Mouse (Mus musculus) midbrain, embryonic 14.5 days (tissue): ENCODE results near the gene Notch1. TPM values are rescaled to one million over a fixed set of nuclear protein-coding genes. Genes with fewer than 3 reads are reported as not detected.
A peak's percentile ranks its signal among the peaks of the same experiment; 100 is the strongest.

Source experiments
- ATAC-seq: fragments of 200-750 bp; cut with Nextera tagmentation; 2 replicates; pipeline ENCODE4 v1.8.0; 2017; ENCODE audit warnings: moderate number of reproducible peaks, moderate library complexity; ENCODE audit not compliant: low FRiP score, low TSS enrichment
- DNase-seq: peaks from one replicate; pipeline ENCODE4 v3.0.0-alpha.2; 2015
- H3K27ac ChIP-seq: fragments of 300-500 bp; sonication (generic); replicated peaks from 2 replicates; pipeline ENCODE4 v1.5.1; 2014; ENCODE audit warnings: mild to moderate bottlenecking, low read depth, low read length, moderate library complexity
- H3K27me3 ChIP-seq: fragments of 300-500 bp; sonication (generic); 2 replicates; pipeline ENCODE4 v1.6.1; 2014; ENCODE audit warnings: low read length, control low read depth, mixed read lengths; ENCODE audit not compliant: control insufficient read depth, insufficient read depth
- H3K36me3 ChIP-seq: fragments of 300-500 bp; sonication (generic); 2 replicates; pipeline ENCODE4 v1.6.1; 2014; ENCODE audit warnings: low read length, control low read depth; ENCODE audit not compliant: control insufficient read depth, insufficient read depth
- H3K4me1 ChIP-seq: fragments of 300-500 bp; sonication (generic); 2 replicates; pipeline ENCODE4 v1.6.1; 2014; ENCODE audit warnings: mild to moderate bottlenecking, antibody characterized with exemption, low read length, control low read depth; ENCODE audit not compliant: control insufficient read depth, insufficient read depth
- H3K4me2 ChIP-seq: fragments of 300-500 bp; sonication (generic); 2 replicates; pipeline ENCODE4 v1.6.1; 2014; ENCODE audit warnings: mild to moderate bottlenecking, low read length, moderate library complexity
- H3K4me3 ChIP-seq: fragments of 300-500 bp; sonication (generic); replicated peaks from 2 replicates; pipeline ENCODE4 v1.5.1; 2014; ENCODE audit warnings: low read depth, low read length
- H3K9ac ChIP-seq: fragments of 300-500 bp; sonication (generic); replicated peaks from 2 replicates; pipeline ENCODE4 v1.6.1; 2014; ENCODE audit warnings: mild to moderate bottlenecking, low read length, moderate library complexity
- H3K9me3 ChIP-seq: fragments of 300-500 bp; sonication (generic); 2 replicates; pipeline ENCODE4 v1.6.1; 2016; ENCODE audit warnings: low read length, control low read depth, mixed read lengths; ENCODE audit not compliant: control insufficient read depth
- WGBS: fragments of 180-500 bp; shearing (Covaris S2); extraction: QIAGEN DNeasy Blood & Tissue Kit; methylation state at CpG from one replicate; pipeline ENCODE4 v1.1.7; 2014; 5-methylcytosine and 5-hydroxymethylcytosine counted together
- polyA plus RNA-seq: library from polyadenylated mRNA; unstranded; fragments of >200 nt; fragmentation: Nextera tagmentation; extraction: Ambion mirVana; gene quantifications from 2 replicates; pipeline ENCODE4 v1.2.1, GENCODE M21; 2014

Gene Notch1
- polyA plus RNA-seq, 1 experiment from 2014 or later = 33.9 TPM

DNA sequence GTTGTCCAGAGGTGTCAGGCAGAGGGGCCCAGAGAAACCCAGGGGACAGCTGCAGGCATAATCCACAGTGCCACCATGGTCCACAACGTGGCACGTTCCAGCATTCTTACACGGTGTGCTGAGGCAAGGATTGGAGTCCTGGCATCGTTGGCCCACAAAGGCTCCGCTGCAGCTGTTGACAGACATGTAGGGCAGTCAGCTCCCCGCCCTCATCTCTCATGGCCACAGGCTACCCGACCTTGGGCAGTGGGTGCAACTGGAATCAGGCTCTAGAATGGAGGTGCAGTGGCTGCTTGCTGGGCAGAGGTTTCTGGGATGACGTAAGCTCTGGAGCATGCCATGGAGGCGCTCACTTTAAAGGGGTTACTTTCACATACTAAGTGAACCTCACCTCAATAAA lies 31.2 kb downstream of the Notch1 start:
- peaks cover 27% of the 10 kb centered on the region for H3K36me3 ChIP-seq
- H3K27me3 ChIP-seq = no peaks in the 10 kb centered on the region
- H3K4me3 ChIP-seq = no peak overlapping the region
- H3K9ac ChIP-seq = no peak overlapping the region; the same call in 1 of the 2 replicates
- no peak for DNase-seq
- H3K4me2 ChIP-seq = peak overlapping the region; percentile 37
- peak overlapping the region; percentile 81 for H3K27ac ChIP-seq
- WGBS = 21% methylated on average over 9 of the region's 9 CpGs
- ATAC-seq = 0 out of 2 replicates have a peak, but pooled peaks have one; percentile 6
- H3K4me1 ChIP-seq = peaks cover 73% of the 10 kb centered on the region
- H3K9me3 ChIP-seq = no peaks in the 10 kb centered on the region

DNA sequence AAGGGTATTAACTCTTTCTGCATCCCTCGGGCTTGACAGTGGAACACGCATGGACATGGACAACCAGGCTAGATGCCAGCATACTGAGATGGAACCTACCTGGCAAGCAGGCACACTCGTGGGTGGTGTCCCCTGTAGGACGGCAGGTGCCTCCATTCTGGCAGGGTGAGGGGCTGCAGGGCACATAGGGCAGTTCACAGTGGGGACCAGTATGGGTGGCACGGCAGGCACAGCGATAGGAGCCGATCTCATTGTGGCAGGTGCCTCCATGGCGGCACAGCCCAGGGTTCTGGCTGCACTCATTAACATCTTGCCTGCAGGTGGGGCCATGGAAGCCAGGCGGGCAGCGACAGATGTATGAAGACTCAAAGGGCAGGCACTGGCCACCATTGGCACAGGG lies 32.3 kb downstream of the Notch1 start:
- H3K9me3 ChIP-seq = no peaks in the 10 kb centered on the region
- peaks cover 66% of the 10 kb centered on the region for H3K4me1 ChIP-seq
- H3K36me3 ChIP-seq = peaks cover 37% of the 10 kb centered on the region
- H3K27me3 ChIP-seq = no peaks in the 10 kb centered on the region
- DNase-seq = no peak
- no peak overlapping the region for H3K9ac ChIP-seq
- no peak overlapping the region for H3K4me2 ChIP-seq
- no peak overlapping the region for H3K4me3 ChIP-seq
- WGBS = 87% methylated on average over 10 of the region's 10 CpGs
- ATAC-seq = no peak
- peak overlapping the region; percentile 20; the same call in 1 of the 2 replicates for H3K27ac ChIP-seq

DNA sequence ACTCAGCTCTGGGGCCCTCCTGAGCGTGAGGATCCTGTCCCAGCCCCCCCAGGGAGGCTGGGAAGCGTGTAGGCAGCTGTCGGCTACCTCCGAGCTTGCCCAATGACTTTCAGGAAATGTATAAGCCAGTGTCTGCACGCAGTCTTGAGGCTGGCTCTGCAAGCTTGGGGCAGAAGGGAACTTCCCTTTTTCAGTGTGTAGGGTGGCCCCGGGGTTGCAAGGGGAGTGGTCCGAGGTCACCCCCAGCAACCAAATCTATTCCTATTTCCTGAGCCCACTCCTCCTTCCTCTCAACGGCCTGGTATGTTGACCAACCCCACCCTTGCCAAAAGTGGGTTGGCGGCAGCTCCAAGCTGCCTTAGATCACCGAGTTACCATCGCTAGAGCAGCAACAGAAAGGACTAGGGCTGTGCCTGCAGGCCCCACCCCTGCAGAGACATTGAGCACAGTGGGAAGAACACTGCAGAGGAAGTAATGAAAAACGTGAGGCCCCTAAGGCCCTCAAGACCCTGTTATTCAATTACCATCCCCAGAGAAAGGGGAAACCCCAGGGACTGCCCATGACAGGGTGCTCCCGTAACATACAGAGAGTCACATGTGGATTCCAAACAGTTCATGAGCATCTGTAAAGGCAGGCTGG lies 33.1 kb downstream of the Notch1 start:
- Histone ChIP-seq H3K4me3 (no peak overlapping the region), H3K9ac (no peak overlapping the region), H3K4me2 (no peak overlapping the region), H3K27ac (peak overlapping the region; percentile 55; the same call in 1 of the 2 replicates), H3K27me3 (no peaks in the 10 kb centered on the region), H3K36me3 (peaks cover 44% of the 10 kb centered on the region), H3K4me1 (peaks cover 65% of the 10 kb centered on the region), H3K9me3 (no peaks in the 10 kb centered on the region)
- DNase-seq = no peak
- 68% methylated on average over 13 of the region's 13 CpGs for WGBS
- ATAC-seq = no peak

DNA sequence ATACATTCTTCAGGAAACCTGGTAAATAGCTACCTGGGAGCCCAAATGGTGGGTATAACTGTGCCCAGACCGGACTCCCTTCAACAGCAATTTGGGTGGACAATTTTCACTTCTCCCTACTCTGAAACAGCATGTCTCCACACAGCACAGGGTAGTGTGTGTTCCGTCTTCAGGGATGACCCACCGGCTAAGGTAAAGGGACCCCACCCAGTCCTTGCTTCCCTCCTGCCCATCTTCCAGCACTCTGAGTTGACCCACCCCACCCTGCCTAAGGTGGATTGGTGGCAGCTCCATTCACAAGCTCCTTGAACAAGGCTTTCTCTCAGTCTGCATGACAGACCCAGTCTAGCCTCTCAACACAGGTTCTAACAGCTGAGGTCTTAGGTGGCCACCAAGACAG lies 33.6 kb downstream of the Notch1 start:
- H3K9me3 ChIP-seq = no peaks in the 10 kb centered on the region
- no peak for DNase-seq
- no peak for ATAC-seq
- H3K9ac ChIP-seq = no peak overlapping the region
- no peak overlapping the region for H3K4me3 ChIP-seq
- H3K36me3 ChIP-seq = peaks cover 50% of the 10 kb centered on the region
- no peak overlapping the region for H3K4me2 ChIP-seq
- no peaks in the 10 kb centered on the region for H3K27me3 ChIP-seq
- WGBS = 99% methylated on average over 3 of the region's 3 CpGs
- H3K4me1 ChIP-seq = peaks cover 60% of the 10 kb centered on the region
- H3K27ac ChIP-seq = peak overlapping the region; percentile 55; the same call in 1 of the 2 replicates

GRCm38 (mm10) chr2:26481724-26482495 lies 34.6 kb downstream of the Notch1 start:
- Histone ChIP-seq H3K4me3 (no peak overlapping the region), H3K9ac (no peak overlapping the region), H3K4me1 (peaks cover 51% of the 10 kb centered on the region), H3K27ac (0 out of 2 replicates have a peak overlapping the region, but pooled peaks have one; percentile 26), H3K4me2 (no peak overlapping the region), H3K27me3 (no peaks in the 10 kb centered on the region), H3K36me3 (peaks cover 58% of the 10 kb centered on the region), H3K9me3 (no peaks in the 10 kb centered on the region)
- 89% methylated on average over 10 of the region's 10 CpGs for WGBS
- no peak for DNase-seq
- ATAC-seq = no peak

DNA sequence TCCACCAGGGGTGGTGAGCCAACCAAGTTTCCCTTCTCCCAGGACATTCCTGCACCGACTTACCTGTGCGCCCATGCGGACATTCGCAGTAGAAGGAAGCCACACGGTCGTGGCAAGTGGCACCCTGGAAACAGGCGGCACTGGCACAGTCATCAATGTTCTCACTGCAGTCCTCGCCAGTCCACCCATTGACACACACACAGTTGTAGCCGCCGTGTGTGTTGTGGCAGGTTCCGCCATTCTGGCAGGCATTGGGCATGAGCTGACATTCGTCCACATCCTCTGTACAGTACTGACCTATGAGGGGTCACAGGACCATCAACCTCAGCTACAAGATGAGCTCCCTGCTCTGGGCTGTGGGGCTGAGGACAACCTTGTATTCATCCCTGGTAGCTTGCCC lies 35.6 kb downstream of the Notch1 start:
- no peaks in the 10 kb centered on the region for H3K9me3 ChIP-seq
- H3K36me3 ChIP-seq = peaks cover 68% of the 10 kb centered on the region
- 96% methylated on average over 12 of the region's 12 CpGs for WGBS
- peaks cover 44% of the 10 kb centered on the region for H3K4me1 ChIP-seq
- no peak overlapping the region for H3K9ac ChIP-seq
- no peaks in the 10 kb centered on the region for H3K27me3 ChIP-seq
- H3K4me2 ChIP-seq = no peak overlapping the region
- no peak overlapping the region for H3K4me3 ChIP-seq
- 0 out of 2 replicates have a peak overlapping the region, but pooled peaks have one; percentile 32 for H3K27ac ChIP-seq
- DNase-seq = no peak
- ATAC-seq = no peak

GRCm38 (mm10) chr2:26478685-26479205 lies 37.7 kb downstream of the Notch1 start:
- WGBS = 77% methylated on average over 2 of the region's 2 CpGs

GRCm38 (mm10) chr2:26477911-26478310 lies 38.6 kb downstream of the Notch1 start:
- H3K4me3 ChIP-seq = no peak overlapping the region
- H3K27me3 ChIP-seq = no peaks in the 10 kb centered on the region
- H3K4me1 ChIP-seq = peaks cover 29% of the 10 kb centered on the region
- H3K4me2 ChIP-seq = no peak overlapping the region
- no peak for ATAC-seq
- no peak for DNase-seq
- H3K9ac ChIP-seq = no peak overlapping the region
- peak overlapping the region; percentile 60; the same call in 1 of the 2 replicates for H3K27ac ChIP-seq
- 95% methylated on average over 7 of the region's 7 CpGs for WGBS
- H3K9me3 ChIP-seq = no peaks in the 10 kb centered on the region
- H3K36me3 ChIP-seq = peaks cover 64% of the 10 kb centered on the region

More at GRCm38 (mm10) chr2:26478685-26479205, 37.7 kb downstream of the Notch1 start:
- no peaks in the 10 kb centered on the region for H3K9me3 ChIP-seq
- H3K27ac ChIP-seq = peak overlapping the region; percentile 60
- peak; percentile 75 for DNase-seq
- peaks cover 61% of the 10 kb centered on the region for H3K36me3 ChIP-seq
- H3K9ac ChIP-seq = no peak overlapping the region
- no peak overlapping the region for H3K4me2 ChIP-seq
- no peak overlapping the region for H3K4me3 ChIP-seq
- 0 out of 2 replicates have a peak, but pooled peaks have one; percentile 47 for ATAC-seq
- peaks cover 36% of the 10 kb centered on the region for H3K4me1 ChIP-seq
- no peaks in the 10 kb centered on the region for H3K27me3 ChIP-seq
